Mouse (Mus musculus): Measurements from ENCODE around the gene Pak7.

GRCm38 (mm10) chr2:136050793-136051615 lies 336.8 kb downstream of the Pak7 start:
- no peak for TF ChIP-seq POLR2A (IDR thresholded peaks at IDR 0.05; ENCODE audit: borderline replicate concordance, insufficient read depth, low read length)
- no peak for TF ChIP-seq CTCF (IDR thresholded peaks at IDR 0.05; ENCODE audit: borderline replicate concordance, insufficient read depth, low read depth, low read length)
